Mouse (Mus musculus): ENCODE measurements at regions not wholly inside any gene's neighbourhood (a gene's known extent, or its start where the extent isn't known, plus 50 kb on each side); places are given as distances from the start of the nearest gene placed in this dataset.

DNA sequence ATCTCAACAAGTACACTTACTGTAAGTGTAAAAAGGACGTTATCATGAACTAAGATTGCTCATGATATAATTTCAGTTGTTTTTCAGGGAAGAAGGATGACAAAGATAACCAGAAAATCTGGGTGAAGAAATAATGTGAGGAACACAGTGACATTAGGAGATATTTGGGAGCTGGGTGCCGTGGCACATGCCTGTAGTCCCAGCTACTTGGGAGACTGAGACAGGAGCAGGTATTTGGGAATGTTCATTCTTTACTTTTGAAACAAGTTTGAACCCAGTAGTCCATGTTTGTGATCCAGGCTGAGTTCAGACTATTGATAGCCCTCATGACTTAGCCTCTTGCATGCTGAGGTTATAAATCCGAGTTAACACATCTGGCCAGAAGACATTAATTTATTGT lies 528.2 kb upstream of the Intu start:
- no peaks in the 10 kb centered on the region for H3K27me3 ChIP-seq (ENCODE audit: control insufficient read depth, insufficient read depth, low read length)
- H3K4me1 ChIP-seq (ENCODE audit: control insufficient read depth, insufficient read depth, insufficient read length): no peaks in the 10 kb centered on the region
- no peak overlapping the region for H3K4me3 ChIP-seq (ENCODE audit: extremely low read depth, insufficient read depth, insufficient read length)
- no peak for TF ChIP-seq CTCF (IDR thresholded peaks at IDR 0.05; ENCODE audit: extremely low read depth, insufficient read depth, insufficient read length, insufficient replicate concordance)
- TF ChIP-seq POLR2A (IDR thresholded peaks at IDR 0.05; ENCODE audit: low read depth, low read length): no peak
- no peak for DNase-seq (ENCODE audit: low read depth in 1 of 2, low spot score in 2 of 2)
- 69% methylated on average over 3 of the region's 3 CpGs for WGBS
- no peak overlapping the region for H3K27ac ChIP-seq (ENCODE audit: insufficient read depth, low read length)
- H3K36me3 ChIP-seq (ENCODE audit: control insufficient read depth, insufficient read depth, low read length): no peaks in the 10 kb centered on the region

DNA sequence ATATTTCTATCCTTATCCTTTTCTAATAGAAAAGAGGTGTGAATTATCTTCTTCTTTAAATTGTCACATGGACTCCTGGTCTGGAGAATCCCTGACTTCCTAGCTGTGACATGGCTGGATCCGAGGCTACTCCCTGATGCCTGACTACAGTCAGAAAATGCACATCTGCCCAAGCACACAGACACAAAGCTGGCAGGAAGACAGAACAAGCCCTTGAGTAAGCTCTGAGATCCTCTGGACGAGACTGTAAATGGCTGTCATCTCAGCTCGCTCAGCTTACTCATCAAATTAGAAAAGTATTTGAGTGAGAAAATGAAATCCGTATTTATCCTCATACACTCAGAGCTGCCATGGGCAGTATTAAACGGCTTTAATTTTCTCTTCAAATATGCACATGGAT lies 521.0 kb upstream of the Intu start:
- no peak for DNase-seq (ENCODE audit: low read depth in 1 of 2, low spot score in 2 of 2)
- H3K4me3 ChIP-seq (ENCODE audit: extremely low read depth, insufficient read depth, insufficient read length): no peak overlapping the region
- no peaks in the 10 kb centered on the region for H3K36me3 ChIP-seq (ENCODE audit: control insufficient read depth, insufficient read depth, low read length)
- 82% methylated on average over 5 of the region's 5 CpGs for WGBS
- H3K27me3 ChIP-seq (ENCODE audit: control insufficient read depth, insufficient read depth, low read length): no peaks in the 10 kb centered on the region
- TF ChIP-seq POLR2A (IDR thresholded peaks at IDR 0.05; ENCODE audit: low read depth, low read length): no peak
- no peak for TF ChIP-seq CTCF (IDR thresholded peaks at IDR 0.05; ENCODE audit: extremely low read depth, insufficient read depth, insufficient read length, insufficient replicate concordance)
- H3K27ac ChIP-seq (ENCODE audit: insufficient read depth, low read length): no peak overlapping the region
- no peaks in the 10 kb centered on the region for H3K4me1 ChIP-seq (ENCODE audit: control insufficient read depth, insufficient read depth, insufficient read length)

DNA sequence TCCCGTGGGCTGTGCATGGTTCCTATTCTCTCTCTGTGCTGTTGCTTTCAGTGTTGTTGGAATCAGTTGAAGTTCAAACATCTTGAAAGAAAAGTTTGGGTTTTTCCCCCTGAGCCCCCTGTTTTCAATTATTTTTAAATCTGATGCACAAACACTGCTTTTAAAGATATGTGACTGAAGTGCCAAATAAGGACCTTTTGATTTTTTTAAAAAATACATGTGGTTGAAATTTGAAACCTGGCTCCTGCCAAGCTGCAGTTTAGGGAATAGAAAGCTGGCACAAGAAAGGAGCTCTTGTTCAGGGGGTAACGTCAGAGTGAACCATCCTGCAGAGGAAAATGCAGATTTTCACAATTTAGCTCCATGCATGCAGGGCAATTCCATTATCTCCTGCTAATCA lies 509.4 kb upstream of the Intu start:
- H3K4me1 ChIP-seq (ENCODE audit: control insufficient read depth, insufficient read depth, insufficient read length): no peaks in the 10 kb centered on the region
- no peak overlapping the region for H3K4me3 ChIP-seq (ENCODE audit: extremely low read depth, insufficient read depth, insufficient read length)
- no peak for DNase-seq (ENCODE audit: low read depth in 1 of 2, low spot score in 2 of 2)
- TF ChIP-seq CTCF (IDR thresholded peaks at IDR 0.05; ENCODE audit: extremely low read depth, insufficient read depth, insufficient read length, insufficient replicate concordance) (no peak), POLR2A (IDR thresholded peaks at IDR 0.05; ENCODE audit: low read depth, low read length) (no peak)
- H3K27me3 ChIP-seq (ENCODE audit: control insufficient read depth, insufficient read depth, low read length): no peaks in the 10 kb centered on the region
- 59% methylated on average over 2 of the region's 2 CpGs for WGBS
- no peak overlapping the region for H3K27ac ChIP-seq (ENCODE audit: insufficient read depth, low read length)
- H3K36me3 ChIP-seq (ENCODE audit: control insufficient read depth, insufficient read depth, low read length): no peaks in the 10 kb centered on the region

DNA sequence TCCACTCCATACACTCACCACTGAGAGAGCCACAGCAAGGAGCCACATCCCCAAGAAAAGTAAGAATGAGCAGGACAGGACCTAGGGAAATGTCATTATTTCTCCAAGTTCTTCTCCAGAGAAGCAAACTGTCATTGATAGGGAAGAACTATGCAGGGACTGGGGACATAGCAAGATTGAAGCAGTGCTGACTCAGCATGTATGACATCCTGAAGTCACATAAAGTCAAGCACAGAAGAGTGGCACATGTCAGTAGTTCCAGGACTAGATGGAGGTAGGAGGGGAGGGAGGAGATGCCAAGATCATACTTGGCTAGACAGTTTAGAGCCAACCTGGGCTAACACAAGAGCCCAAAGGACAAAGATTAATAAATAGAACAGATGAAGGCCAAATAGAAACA lies 503.4 kb upstream of the Intu start:
- no peaks in the 10 kb centered on the region for H3K27me3 ChIP-seq (ENCODE audit: control insufficient read depth, insufficient read depth, low read length)
- no peak overlapping the region for H3K27ac ChIP-seq (ENCODE audit: insufficient read depth, low read length)
- H3K36me3 ChIP-seq (ENCODE audit: control insufficient read depth, insufficient read depth, low read length): no peaks in the 10 kb centered on the region
- H3K4me3 ChIP-seq (ENCODE audit: extremely low read depth, insufficient read depth, insufficient read length): no peak overlapping the region
- TF ChIP-seq POLR2A (IDR thresholded peaks at IDR 0.05; ENCODE audit: low read depth, low read length): no peak
- TF ChIP-seq CTCF (IDR thresholded peaks at IDR 0.05; ENCODE audit: extremely low read depth, insufficient read depth, insufficient read length, insufficient replicate concordance): no peak
- H3K4me1 ChIP-seq (ENCODE audit: control insufficient read depth, insufficient read depth, insufficient read length): no peaks in the 10 kb centered on the region
- no peak for DNase-seq (ENCODE audit: low read depth in 1 of 2, low spot score in 2 of 2)

DNA sequence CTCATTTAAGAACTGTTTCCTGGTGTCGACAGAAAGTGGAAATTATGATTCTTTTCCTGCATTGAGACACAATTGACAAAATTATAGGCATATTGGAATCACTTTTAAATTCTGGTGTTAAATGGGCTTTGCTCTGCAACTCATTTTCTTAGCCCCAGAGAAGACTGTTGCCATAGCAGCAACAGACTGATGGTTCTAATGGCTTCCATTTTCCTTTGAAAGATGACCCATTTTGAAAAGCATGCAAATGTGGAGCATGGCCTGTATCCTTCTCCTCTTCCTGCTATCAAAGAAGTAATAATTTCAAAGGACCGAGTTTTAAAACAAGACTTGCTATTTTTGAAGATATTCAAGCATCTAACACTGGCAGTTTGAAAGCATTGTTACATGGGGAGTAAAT lies 494.9 kb upstream of the Intu start:
- TF ChIP-seq CTCF (IDR thresholded peaks at IDR 0.05; ENCODE audit: extremely low read depth, insufficient read depth, insufficient read length, insufficient replicate concordance) (no peak), POLR2A (IDR thresholded peaks at IDR 0.05; ENCODE audit: low read depth, low read length) (no peak)
- no peaks in the 10 kb centered on the region for H3K36me3 ChIP-seq (ENCODE audit: control insufficient read depth, insufficient read depth, low read length)
- H3K4me1 ChIP-seq (ENCODE audit: control insufficient read depth, insufficient read depth, insufficient read length): no peaks in the 10 kb centered on the region
- DNase-seq (ENCODE audit: low read depth in 1 of 2, low spot score in 2 of 2): no peak
- H3K27ac ChIP-seq (ENCODE audit: insufficient read depth, low read length): no peak overlapping the region
- WGBS: 80% methylated on average over 2 of the region's 2 CpGs
- H3K4me3 ChIP-seq (ENCODE audit: extremely low read depth, insufficient read depth, insufficient read length): no peak overlapping the region
- no peaks in the 10 kb centered on the region for H3K27me3 ChIP-seq (ENCODE audit: control insufficient read depth, insufficient read depth, low read length)

DNA sequence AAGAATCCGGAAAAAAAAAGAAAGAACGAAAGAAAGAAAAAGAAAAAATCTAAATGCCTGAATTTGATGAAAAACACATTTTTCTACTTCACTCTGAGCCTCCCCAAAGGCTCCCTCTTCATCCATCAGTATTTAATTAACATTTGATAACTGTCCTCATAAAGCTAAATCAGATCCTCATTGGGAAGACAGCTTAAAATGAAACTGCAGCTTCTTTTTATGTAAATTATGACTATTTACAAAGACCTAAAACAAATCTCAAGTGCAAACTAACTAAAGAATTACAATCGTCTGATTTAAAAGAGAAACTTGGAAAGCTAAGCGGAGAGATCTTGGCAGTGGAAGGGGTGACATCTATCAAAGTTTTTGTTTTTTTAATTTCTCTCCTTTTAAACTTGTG lies 481.4 kb upstream of the Intu start:
- H3K36me3 ChIP-seq (ENCODE audit: control insufficient read depth, insufficient read depth, low read length): no peaks in the 10 kb centered on the region
- H3K27ac ChIP-seq (ENCODE audit: insufficient read depth, low read length): no peak overlapping the region
- H3K4me3 ChIP-seq (ENCODE audit: extremely low read depth, insufficient read depth, insufficient read length): no peak overlapping the region
- no peak for DNase-seq (ENCODE audit: low read depth in 1 of 2, low spot score in 2 of 2)
- no peaks in the 10 kb centered on the region for H3K27me3 ChIP-seq (ENCODE audit: control insufficient read depth, insufficient read depth, low read length)
- WGBS: 75% methylated on average over 4 of the region's 4 CpGs
- TF ChIP-seq POLR2A (IDR thresholded peaks at IDR 0.05; ENCODE audit: low read depth, low read length): no peak
- no peak for TF ChIP-seq CTCF (IDR thresholded peaks at IDR 0.05; ENCODE audit: extremely low read depth, insufficient read depth, insufficient read length, insufficient replicate concordance)
- H3K4me1 ChIP-seq (ENCODE audit: control insufficient read depth, insufficient read depth, insufficient read length): no peaks in the 10 kb centered on the region

DNA sequence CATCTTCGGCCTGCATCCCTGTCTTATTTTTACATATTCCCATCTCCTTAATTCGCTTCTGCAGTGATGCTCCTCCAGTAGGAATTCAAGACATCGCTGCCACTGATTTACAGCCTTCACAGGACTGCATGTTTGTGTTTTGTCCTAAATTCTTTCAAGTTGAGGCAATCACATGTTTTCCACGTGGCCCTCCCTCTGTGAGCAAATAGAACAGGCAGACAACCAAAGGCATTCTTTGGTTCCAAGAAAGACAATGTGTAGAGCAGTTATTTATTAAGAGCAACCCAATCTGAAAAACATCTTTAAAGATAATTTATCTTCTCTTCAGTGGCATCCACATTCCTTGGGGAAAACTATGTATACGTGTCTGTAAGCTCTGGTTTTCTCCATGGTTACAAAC lies 472.8 kb upstream of the Intu start:
- Histone ChIP-seq H3K4me3 (ENCODE audit: extremely low read depth, insufficient read depth, insufficient read length) (no peak overlapping the region), H3K27ac (ENCODE audit: insufficient read depth, low read length) (no peak overlapping the region), H3K36me3 (ENCODE audit: control insufficient read depth, insufficient read depth, low read length) (no peaks in the 10 kb centered on the region), H3K4me1 (ENCODE audit: control insufficient read depth, insufficient read depth, insufficient read length) (no peaks in the 10 kb centered on the region), H3K27me3 (ENCODE audit: control insufficient read depth, insufficient read depth, low read length) (no peaks in the 10 kb centered on the region)
- no peak for DNase-seq (ENCODE audit: low read depth in 1 of 2, low spot score in 2 of 2)
- TF ChIP-seq CTCF (IDR thresholded peaks at IDR 0.05; ENCODE audit: extremely low read depth, insufficient read depth, insufficient read length, insufficient replicate concordance) (no peak), POLR2A (IDR thresholded peaks at IDR 0.05; ENCODE audit: low read depth, low read length) (no peak)
- WGBS: 80% methylated on average over 5 of the region's 5 CpGs

Data from spleen, adult 2 months (tissue).